10 mouse cellular contexts compared by ENCODE assay signal in genomic region chr1:151925738-151926137, GRCm38 (mm10).
DNase-seq lines count a peak whose midpoint lies in the region; TF ChIP-seq lines count a peak whose summit lies in the region.
"Had no signal": no experiment of that assay in that cellular context is flagged by ENCODE, and none has a peak within 500 bp of the region (broad histone marks: within the 10 kb centered on the region; RNA-seq: fewer than 3 reads in every experiment).

No protein-coding gene starts in this region.

- peak; percentile 29 to 30 for DNase-seq in heart, adult 18-20 months
- DNase-seq in heart, adult 9 months (ENCODE audit: low spot score in 2 of 2): no peak
- DNase-seq in left cerebral cortex, postnatal 25 days (ENCODE audit: low spot score in 2 of 2): peak; percentile 35 to 61
- DNase-seq in left cerebral cortex, postnatal 36 days (ENCODE audit: low spot score in 2 of 2): no peak
- DNase-seq in brain, embryonic 14.5 days (ENCODE audit: low read depth): peak; percentile 69
- DNase-seq in layer of hippocampus, postnatal 10 days (ENCODE audit: low spot score in 2 of 2): peak; percentile 29 to 40
- DNase-seq in Muller cell, postnatal 12 days (ENCODE audit: inconsistent ontology term): no peak
- DNase-seq: cerebellum, adult 9-10 months; gastrocnemius, postnatal 36 days; kidney, postnatal 10 days had no signal

- TF ChIP-seq POLR2A in brain, embryonic 14.5 days (IDR thresholded peaks at IDR 0.05; ENCODE audit: borderline replicate concordance, extremely low read depth, insufficient read depth, insufficient read length, poor library complexity, severe bottlenecking): no peak

- intact Hi-C loops in left cerebral cortex, postnatal 25 days (cut with DNase I): no loop called here
- intact Hi-C loops in left cerebral cortex, postnatal 36 days (cut with DNase I): no loop called here

- no peak for TF ChIP-seq CTCF in brain, embryonic 14.5 days (IDR thresholded peaks at IDR 0.05; ENCODE audit: borderline replicate concordance, extremely low read depth, insufficient read depth, insufficient read length)

Comparison
In these comparisons a context has a peak if more than half of its experiments do, and no peak if none do; other contexts are left out.
1. DNase-seq: peak in heart, adult 18-20 months (2 of 2), left cerebral cortex, postnatal 25 days (2 of 2), brain, embryonic 14.5 days (single experiment) and layer of hippocampus, postnatal 10 days (2 of 2); none in heart, adult 9 months (0 of 2), left cerebral cortex, postnatal 36 days (0 of 2) and Muller cell, postnatal 12 days (single experiment).